ENCODE assay signal across 25 mouse cellular contexts in the genomic region with DNA sequence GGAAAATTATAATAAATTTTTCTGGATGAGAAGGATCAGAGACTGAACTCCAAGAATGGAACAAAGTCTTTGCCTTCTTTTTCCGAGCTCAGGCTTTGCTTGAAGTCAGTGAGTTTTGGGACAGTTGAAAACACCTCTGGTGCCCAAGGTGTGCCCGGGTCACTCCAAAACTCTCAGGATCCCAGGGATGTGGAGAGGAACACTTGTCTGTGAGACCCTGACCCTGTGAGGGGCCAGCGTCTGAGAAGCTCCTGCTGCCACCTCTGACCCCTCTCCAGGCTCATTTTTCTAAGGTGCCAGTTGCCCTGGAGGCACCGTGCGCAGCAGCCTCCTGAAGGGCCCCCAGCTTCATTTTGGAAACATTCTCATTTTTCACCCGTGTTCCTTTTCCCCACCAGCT. TPM values are rescaled to one million over a fixed set of nuclear protein-coding genes. Genes with fewer than 3 reads are reported as not detected.
DNase-seq lines count a peak whose midpoint lies in the region; ATAC-seq and TF ChIP-seq lines count a peak whose summit lies in the region.
"Had no signal": no experiment of that assay in that cellular context is flagged by ENCODE, and none has a peak within 500 bp of the region (broad histone marks: within the 10 kb centered on the region; RNA-seq: fewer than 3 reads in every experiment).

No protein-coding gene starts in this region.

- H3K27ac ChIP-seq in midbrain, embryonic 10.5 days (replicated peaks): peak overlapping the region; percentile 29; the same call in 1 of the 2 replicates
- no peak overlapping the region for H3K27ac ChIP-seq in midbrain, postnatal 0 days (ENCODE audit: low read depth, low read length)
- H3K27ac ChIP-seq in embryonic facial prominence, embryonic 14.5 days (replicated peaks; ENCODE audit: low read depth, low read length): peak overlapping the region; percentile 65; the same call in 1 of the 2 replicates
- no peak overlapping the region for H3K27ac ChIP-seq in hindbrain, embryonic 15.5 days (replicated peaks)
- peak overlapping the region; percentile 35; the same call in 1 of the 2 replicates for H3K27ac ChIP-seq in limb, embryonic 14.5 days (replicated peaks; ENCODE audit: low read depth, low read length)
- H3K27ac ChIP-seq: gastrocnemius, adult 2 months; liver, embryonic 13.5 days; macrophage; midbrain, embryonic 12.5 days; stomach, postnatal 0 days had no signal

- WGBS in midbrain, embryonic 10.5 days: 47% methylated on average over 6 of the region's 6 CpGs
- WGBS in midbrain, postnatal 0 days: 51% methylated on average over 6 of the region's 6 CpGs
- WGBS in embryonic facial prominence, embryonic 14.5 days: 43% methylated on average over 6 of the region's 6 CpGs
- 35% methylated on average over 6 of the region's 6 CpGs for WGBS in hindbrain, embryonic 15.5 days
- 60% methylated on average over 6 of the region's 6 CpGs for WGBS in limb, embryonic 14.5 days

- no peak overlapping the region for H3K4me2 ChIP-seq in midbrain, postnatal 0 days (ENCODE audit: low read depth, low read length, poor library complexity, severe bottlenecking)
- peak overlapping the region; percentile 84 for H3K4me2 ChIP-seq in embryonic facial prominence, embryonic 14.5 days (ENCODE audit: low read depth, low read length)
- H3K4me2 ChIP-seq in hindbrain, embryonic 15.5 days: peak overlapping the region; percentile 20; the same call in 1 of the 2 replicates
- peak overlapping the region; percentile 82 for H3K4me2 ChIP-seq in limb, embryonic 14.5 days (replicated peaks; ENCODE audit: low read depth, low read length, severe bottlenecking)
- H3K4me2 ChIP-seq: heart, embryonic 11.5 days; liver, embryonic 13.5 days; lung, embryonic 14.5 days; midbrain, embryonic 12.5 days had no signal

- H3K36me3 ChIP-seq in midbrain, embryonic 10.5 days: peaks cover 73% of the 10 kb centered on the region
- H3K36me3 ChIP-seq in midbrain, postnatal 0 days (ENCODE audit: insufficient read depth, low read length): no peaks in the 10 kb centered on the region
- H3K36me3 ChIP-seq in embryonic facial prominence, embryonic 14.5 days (ENCODE audit: control insufficient read depth, insufficient read depth, low read length): peaks cover 79% of the 10 kb centered on the region
- no peaks in the 10 kb centered on the region for H3K36me3 ChIP-seq in hindbrain, embryonic 15.5 days
- H3K36me3 ChIP-seq in limb, embryonic 14.5 days (ENCODE audit: control insufficient read depth, insufficient read depth, low read length): peaks cover 87% of the 10 kb centered on the region
- H3K36me3 ChIP-seq: liver, embryonic 13.5 days; midbrain, embryonic 12.5 days had no signal

- H3K27me3 ChIP-seq in midbrain, embryonic 10.5 days (ENCODE audit: low read depth, poor library complexity, severe bottlenecking): peaks cover 45% of the 10 kb centered on the region
- H3K27me3 ChIP-seq in midbrain, postnatal 0 days (ENCODE audit: insufficient read depth, low read length): peaks cover 11% of the 10 kb centered on the region
- H3K27me3 ChIP-seq in embryonic facial prominence, embryonic 14.5 days (replicated peaks; ENCODE audit: control insufficient read depth, insufficient read depth, low read length): peaks cover 3% of the 10 kb centered on the region; the same call in 1 of the 2 replicates
- peaks cover 10% of the 10 kb centered on the region; the same call in 1 of the 2 replicates for H3K27me3 ChIP-seq in hindbrain, embryonic 15.5 days
- H3K27me3 ChIP-seq in limb, embryonic 14.5 days (ENCODE audit: control insufficient read depth, insufficient read depth, low read length): no peaks in the 10 kb centered on the region

- H3K9ac ChIP-seq in midbrain, postnatal 0 days (replicated peaks; ENCODE audit: low read length, poor library complexity, severe bottlenecking): no peak overlapping the region
- peak overlapping the region; percentile 96 for H3K9ac ChIP-seq in embryonic facial prominence, embryonic 14.5 days (ENCODE audit: low read depth, low read length)
- no peak overlapping the region for H3K9ac ChIP-seq in hindbrain, embryonic 15.5 days
- peak overlapping the region; percentile 98 for H3K9ac ChIP-seq in limb, embryonic 14.5 days (ENCODE audit: low read depth, low read length, severe bottlenecking)
- H3K9ac ChIP-seq: liver, embryonic 13.5 days; lung, embryonic 14.5 days; midbrain, embryonic 12.5 days had no signal

- TF ChIP-seq POLR2A in limb, embryonic 14.5 days (IDR thresholded peaks at IDR 0.05; ENCODE audit: borderline replicate concordance, extremely low read depth, insufficient read depth, insufficient read length): no peak

- no peak for ATAC-seq in midbrain, postnatal 0 days (ENCODE audit: low FRiP score)
- no peak for ATAC-seq in embryonic facial prominence, embryonic 14.5 days (ENCODE audit: low read depth)
- ATAC-seq in hindbrain, embryonic 15.5 days (ENCODE audit: low FRiP score, low read depth): no peak
- no peak for ATAC-seq in limb, embryonic 14.5 days (ENCODE audit: low FRiP score, low read depth)
- ATAC-seq: forebrain, embryonic 14.5 days; intestine, postnatal 0 days had no signal

- TF ChIP-seq CTCF in midbrain, postnatal 0 days (IDR thresholded peaks at IDR 0.05): no peak

- H3K4me3 ChIP-seq in midbrain, embryonic 10.5 days: peak overlapping the region; percentile 80
- H3K4me3 ChIP-seq in midbrain, postnatal 0 days (ENCODE audit: low read depth, low read length): no peak overlapping the region
- peak overlapping the region; percentile 86 for H3K4me3 ChIP-seq in embryonic facial prominence, embryonic 14.5 days (ENCODE audit: low read depth, low read length)
- no peak overlapping the region for H3K4me3 ChIP-seq in hindbrain, embryonic 15.5 days
- H3K4me3 ChIP-seq in limb, embryonic 14.5 days (replicated peaks; ENCODE audit: low read length): peak overlapping the region; percentile 87
- H3K4me3 ChIP-seq: gastrocnemius, adult 2 months; liver, embryonic 13.5 days; midbrain, embryonic 12.5 days had no signal

- H3K9me3 ChIP-seq in midbrain, embryonic 10.5 days (replicated peaks): no peaks in the 10 kb centered on the region
- no peaks in the 10 kb centered on the region for H3K9me3 ChIP-seq in midbrain, postnatal 0 days (ENCODE audit: low read length)
- H3K9me3 ChIP-seq in embryonic facial prominence, embryonic 14.5 days (ENCODE audit: control insufficient read depth, low read length): no peaks in the 10 kb centered on the region
- no peaks in the 10 kb centered on the region for H3K9me3 ChIP-seq in hindbrain, embryonic 15.5 days
- no peaks in the 10 kb centered on the region for H3K9me3 ChIP-seq in limb, embryonic 14.5 days (ENCODE audit: control insufficient read depth, low read length)
- H3K9me3 ChIP-seq: liver, embryonic 13.5 days; midbrain, embryonic 12.5 days had no signal

- DNase-seq in midbrain, embryonic 10.5 days (ENCODE audit: low spot score): no peak
- no peak for DNase-seq in midbrain, postnatal 0 days (ENCODE audit: low spot score)
- no peak for DNase-seq in embryonic facial prominence, embryonic 14.5 days (ENCODE audit: low spot score)
- DNase-seq in limb, embryonic 14.5 days (ENCODE audit: low spot score): no peak
- DNase-seq in thymus, postnatal 14 days: no peak
- no peak for DNase-seq in thymus, postnatal 10 days (ENCODE audit: low spot score in 2 of 2)
- DNase-seq in urinary bladder, postnatal 36 days (ENCODE audit: low spot score in 2 of 2): no peak
- DNase-seq: adrenal gland, postnatal 25 days; cerebellum, adult 8-10 months; cerebellum, postnatal 36 days; gastrocnemius, adult 2 months; kidney, postnatal 36 days; layer of hippocampus, postnatal 36 days; liver, embryonic 13.5 days; lung, embryonic 14.5 days; right cerebral cortex, postnatal 14 days; thymus, postnatal 25 days had no signal

- H3K4me1 ChIP-seq in midbrain, embryonic 10.5 days: peaks cover 80% of the 10 kb centered on the region
- 0 out of 2 replicates have a peak, but pooled peaks cover 5% of the 10 kb centered on the region for H3K4me1 ChIP-seq in midbrain, postnatal 0 days (ENCODE audit: insufficient read depth, low read length)
- 0 out of 2 replicates have a peak, but pooled peaks cover 6% of the 10 kb centered on the region for H3K4me1 ChIP-seq in embryonic facial prominence, embryonic 14.5 days (ENCODE audit: control insufficient read depth, insufficient read depth, low read length)
- H3K4me1 ChIP-seq in hindbrain, embryonic 15.5 days (replicated peaks): peaks cover 26% of the 10 kb centered on the region
- H3K4me1 ChIP-seq in limb, embryonic 14.5 days (ENCODE audit: control insufficient read depth, insufficient read depth, low read length): peaks cover 14% of the 10 kb centered on the region

RNA-seq across cellular contexts. Expression of gene Wnt5a, which starts 10.8 kb away (rescaled TPM):
- 49.5 and 49.7 TPM in 2 replicates for polyA plus RNA-seq in midbrain, embryonic 10.5 days (2016; fragmentation: Nextera tagmentation; extraction: Ambion mirVana)
- 14.7 and 15.9 TPM in 2 replicates for total RNA-seq in midbrain, postnatal 0 days (2014; rRNA removed)
- polyA plus RNA-seq in midbrain, postnatal 0 days (2015; fragmentation: Nextera tagmentation; extraction: Ambion mirVana): 10.0 and 11.2 TPM in 2 replicates
- polyA plus RNA-seq in embryonic facial prominence, embryonic 14.5 days (2014; fragmentation: Nextera tagmentation; extraction: Ambion mirVana): 58.6 and 68.9 TPM in 2 replicates
- 23.6 and 26.6 TPM in 2 replicates for polyA plus RNA-seq in hindbrain, embryonic 15.5 days (2015; fragmentation: Nextera tagmentation; extraction: Ambion mirVana)
- polyA plus RNA-seq in limb, embryonic 14.5 days (2012; rRNA removed): 103 and 115 TPM in 2 replicates
- 108 and 131 TPM in 2 replicates for polyA plus RNA-seq in limb, embryonic 14.5 days (2014; fragmentation: Nextera tagmentation; extraction: Ambion mirVana)
- total RNA-seq: hematopoietic stem cell, adult 5-6 weeks had no signal
- polyA plus RNA-seq: macrophage had no signal

Comparison
In these comparisons a context has a peak if more than half of its experiments do, and no peak if none do; other contexts are left out.
1. H3K27ac ChIP-seq: peak in midbrain, embryonic 10.5 days (single experiment), embryonic facial prominence, embryonic 14.5 days (single experiment) and limb, embryonic 14.5 days (single experiment); none in midbrain, postnatal 0 days (single experiment) and hindbrain, embryonic 15.5 days (single experiment).
2. H3K4me3 ChIP-seq: peak in midbrain, embryonic 10.5 days (single experiment), embryonic facial prominence, embryonic 14.5 days (single experiment) and limb, embryonic 14.5 days (single experiment); none in midbrain, postnatal 0 days (single experiment) and hindbrain, embryonic 15.5 days (single experiment).
3. H3K9ac ChIP-seq: peak in embryonic facial prominence, embryonic 14.5 days (single experiment) and limb, embryonic 14.5 days (single experiment); none in midbrain, postnatal 0 days (single experiment) and hindbrain, embryonic 15.5 days (single experiment).